Mouse (Mus musculus): ENCODE measurements around the gene Bpifb2. TPM values are rescaled to one million over a fixed set of nuclear protein-coding genes. Genes with fewer than 3 reads are reported as not detected.
A peak's percentile ranks its signal among the peaks of the same experiment; 100 is the strongest.
"Not testable (repeated sequence)": the region's sequence is repeated elsewhere in the genome, so short reads cannot be mapped to it uniquely, and the experiment has no call there.

Gene Bpifb2
- total RNA-seq (2021) = not detected
- long read RNA-seq, experiment 1 = 0 reads
- long read RNA-seq, experiment 2 = 0 reads

DNA sequence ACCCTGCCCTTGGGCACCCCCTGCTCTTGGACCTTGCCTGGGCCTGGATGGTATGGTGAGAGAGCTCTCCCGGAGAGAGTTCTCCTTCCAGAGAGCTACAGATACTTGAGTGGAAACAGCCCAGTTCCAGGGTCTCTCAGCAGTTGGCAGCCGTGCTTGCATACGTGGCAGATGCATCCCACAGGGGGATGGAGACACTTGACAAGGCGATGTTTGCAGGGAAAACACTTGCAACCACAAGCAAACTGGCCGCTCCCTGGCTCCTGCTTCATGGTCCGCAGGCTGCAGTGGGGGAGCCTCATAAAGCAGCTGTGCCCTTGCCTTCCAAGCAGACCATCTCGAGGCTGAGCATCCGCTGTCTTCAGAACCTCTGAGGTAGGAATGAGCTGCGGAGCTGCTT lies at the start of gene Bpifb2:
Gene Bpifb2, plus strand, starts transcription at position 301 of the 400 bp plus-strand sequence.
- DNase-seq = no peak

DNA sequence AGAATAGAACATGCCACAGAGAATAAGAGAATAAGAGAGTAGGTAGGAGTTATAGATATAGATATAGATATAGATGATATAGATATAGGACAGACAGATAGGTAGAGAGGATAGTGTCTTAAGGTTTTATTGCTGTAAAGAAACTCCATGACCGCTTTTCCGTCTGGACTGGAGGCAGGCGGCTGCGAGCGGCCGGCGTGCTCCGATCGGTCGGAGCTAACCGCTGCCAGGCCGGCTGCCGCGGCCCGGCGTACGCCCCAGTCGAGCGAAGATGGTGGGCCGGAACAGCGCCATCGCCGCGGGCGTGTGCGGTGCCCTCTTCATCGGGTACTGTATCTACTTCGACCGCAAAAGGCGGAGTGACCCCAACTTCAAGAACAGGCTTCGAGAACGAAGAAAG lies 48.9 kb upstream of the Bpifb2 start:
- DNase-seq = not testable (repeated sequence)

DNA sequence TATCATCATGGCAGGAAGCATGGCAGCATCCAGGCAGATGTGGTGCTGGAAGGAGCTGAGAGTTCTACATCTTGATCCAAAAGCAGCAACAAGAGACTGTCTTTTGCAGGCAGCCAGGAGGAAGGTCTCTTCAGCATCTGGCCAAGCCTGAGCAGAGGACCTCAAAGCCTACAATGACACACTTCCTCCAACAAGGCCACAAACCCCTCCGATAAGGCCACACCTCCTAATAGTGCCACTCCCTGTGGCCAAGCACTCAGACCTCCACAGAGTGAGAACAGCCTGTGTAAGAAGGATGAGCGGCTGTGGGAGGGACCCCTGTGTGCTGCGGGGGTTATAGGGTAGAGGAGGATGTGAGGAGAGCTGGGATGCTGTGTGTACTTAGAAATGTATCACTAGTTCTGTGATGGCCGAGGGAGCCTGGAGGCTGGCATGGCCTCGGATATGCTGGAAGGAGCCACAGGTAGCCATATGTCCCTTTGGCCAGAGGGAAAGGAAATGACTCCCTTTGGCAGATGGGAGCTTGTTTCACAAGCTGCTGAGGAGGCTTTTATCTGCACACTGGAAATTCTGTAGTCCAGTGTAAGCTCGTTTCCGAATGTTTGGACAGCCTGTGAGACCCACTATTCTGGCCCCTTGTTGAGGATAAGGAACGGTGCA lies 47.5 kb upstream of the Bpifb2 start:
- no peak for DNase-seq

GRCm38 (mm10) chr2:153828704-153829103 lies 46.1 kb upstream of the Bpifb2 start:
- no peak for DNase-seq

DNA sequence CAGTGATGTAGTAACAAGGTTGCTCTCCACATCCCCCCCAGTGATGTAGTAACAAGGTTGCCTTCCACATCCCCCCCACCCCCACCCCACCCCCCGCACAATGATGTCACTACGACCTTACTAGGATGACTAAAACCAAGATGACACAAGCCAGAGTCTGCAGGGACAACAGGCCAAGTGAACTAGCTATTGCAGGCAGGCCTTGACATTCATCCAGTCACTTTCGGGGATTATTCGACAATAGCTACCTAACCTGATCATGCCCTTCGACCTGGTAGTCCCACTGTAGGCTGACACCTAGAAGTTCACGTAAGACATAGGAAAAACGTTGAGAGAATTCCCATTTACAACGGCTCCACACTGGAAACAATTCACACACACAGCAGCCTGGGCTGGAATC lies 41.6 kb upstream of the Bpifb2 start:
- DNase-seq = no peak

GRCm38 (mm10) chr2:153842854-153843253 lies 32.0 kb upstream of the Bpifb2 start:
- no peak for DNase-seq

GRCm38 (mm10) chr2:153848389-153848788 lies 26.5 kb upstream of the Bpifb2 start:
- no peak for DNase-seq

- DNase-seq = no peak
These were observed 24.4 kb upstream of the Bpifb2 start for GRCm38 (mm10) chr2:153850351-153851029.

DNA sequence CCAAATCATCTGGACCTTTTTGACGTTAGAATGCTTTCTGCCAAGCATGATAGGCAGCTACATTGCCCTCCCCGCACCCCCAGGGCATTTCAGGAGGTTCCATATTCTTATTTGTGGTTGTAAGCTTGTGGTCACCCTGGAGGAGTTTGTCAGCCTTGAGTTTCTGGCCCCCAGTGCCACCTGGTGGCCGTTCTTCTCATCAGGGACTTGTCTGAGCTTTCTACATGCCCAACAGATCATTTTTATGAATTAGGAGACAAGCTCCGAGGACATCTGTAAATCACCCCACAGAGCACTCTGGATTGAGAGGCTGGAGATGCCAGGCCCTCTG lies 23.9 kb upstream of the Bpifb2 start:
- peak; percentile 56 for DNase-seq

DNA sequence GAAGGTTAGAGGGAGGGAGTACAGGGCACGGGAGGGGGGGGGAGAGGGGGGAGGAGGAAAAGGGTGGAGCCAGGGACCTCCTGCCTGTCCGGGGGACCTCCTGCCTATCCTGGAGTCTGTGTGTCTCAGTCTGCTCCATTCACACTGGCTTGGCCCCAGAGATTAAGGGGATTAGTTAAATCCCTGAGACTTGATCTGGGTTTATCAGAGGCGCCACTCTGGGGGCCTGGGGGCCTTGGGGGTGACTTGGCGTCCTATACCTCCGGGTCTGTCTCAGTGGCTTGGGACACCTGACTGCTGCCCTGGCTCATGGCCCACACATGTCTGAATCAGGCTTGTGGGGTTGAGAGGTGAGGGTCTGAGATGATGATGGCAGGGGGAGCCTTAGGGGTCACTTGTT lies 21.3 kb upstream of the Bpifb2 start:
- DNase-seq = no peak

GRCm38 (mm10) chr2:153859581-153859980 lies 15.3 kb upstream of the Bpifb2 start:
- DNase-seq = no peak

GRCm38 (mm10) chr2:153860315-153860714 lies 14.5 kb upstream of the Bpifb2 start:
- DNase-seq = no peak

DNA sequence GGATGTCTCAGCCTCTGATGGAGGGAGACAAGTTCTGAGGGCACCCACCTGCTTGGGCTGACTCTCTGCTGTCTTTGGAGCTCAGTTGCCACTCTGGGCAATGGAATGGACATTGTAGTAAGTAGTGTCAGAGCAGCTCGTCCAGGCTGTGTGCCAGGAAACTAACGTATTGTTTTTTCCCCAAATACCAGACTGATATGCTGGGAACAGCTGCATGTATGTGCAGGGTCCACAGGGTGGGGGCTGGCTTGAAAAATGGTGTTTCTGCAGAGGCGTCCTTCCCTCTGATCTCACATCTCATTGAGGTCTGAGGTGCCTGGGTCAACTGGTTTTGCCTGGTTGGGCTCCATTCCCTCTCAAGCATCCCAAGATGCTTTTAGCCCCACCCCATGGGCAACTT lies 14.1 kb upstream of the Bpifb2 start:
- no peak for DNase-seq

- no peak for DNase-seq
These were observed 12.9 kb upstream of the Bpifb2 start for GRCm38 (mm10) chr2:153861960-153862359.

DNA sequence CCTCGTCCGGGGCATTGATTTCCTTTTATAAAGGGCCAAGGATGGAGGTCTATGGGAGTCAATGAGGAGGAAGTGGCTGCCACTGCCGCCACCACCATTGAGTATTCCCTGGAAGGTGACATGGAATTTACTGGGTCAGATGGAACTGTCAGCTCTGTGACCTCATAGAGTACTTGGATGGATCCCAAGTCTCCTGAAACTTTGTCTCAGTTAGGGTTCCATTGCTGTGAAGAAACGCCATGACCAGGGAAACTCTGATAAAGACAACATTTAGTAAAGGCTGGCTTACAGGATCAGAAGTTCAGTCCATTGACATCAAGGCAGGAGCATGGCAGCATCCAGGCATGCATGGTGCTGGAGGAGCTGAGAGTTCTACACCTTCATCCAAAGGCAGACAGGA lies 3.9 kb upstream of the Bpifb2 start, which contains the start of gene Sun5:
Gene Sun5, minus strand, starts transcription at position 101 of the 400 bp plus-strand sequence.
- no peak for DNase-seq

DNA sequence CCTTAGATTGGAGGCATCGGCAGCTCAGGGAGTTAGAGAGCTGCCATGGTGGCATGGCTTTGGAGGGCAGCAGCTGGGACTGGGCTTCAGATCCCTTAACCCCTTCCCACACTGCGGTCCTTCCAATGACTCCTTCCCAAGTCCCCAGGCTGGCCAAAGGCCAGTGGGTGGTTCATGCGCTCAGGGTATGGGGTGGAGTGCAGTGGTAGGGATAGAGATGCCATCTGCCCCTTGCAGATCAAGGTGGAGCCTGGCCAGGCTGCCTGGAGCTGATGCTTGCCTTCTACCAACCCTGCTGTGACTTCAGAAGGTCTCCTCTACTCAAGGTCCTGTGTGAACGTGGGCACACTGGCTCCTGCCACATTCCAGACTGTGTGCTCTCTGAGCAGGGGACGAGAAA lies 24.3 kb downstream of the Bpifb2 start:
- DNase-seq = no peak

GRCm38 (mm10) chr2:153900088-153900487 lies 25.2 kb downstream of the Bpifb2 start, which contains the start of gene Bpifb6:
Bpifb6 (plus strand) TSS chr2:153900388.
- DNase-seq = no peak

- DNase-seq = no peak
These were observed 27.9 kb downstream of the Bpifb2 start for GRCm38 (mm10) chr2:153902726-153903125.

GRCm38 (mm10) chr2:153906626-153907025 lies 31.8 kb downstream of the Bpifb2 start:
- no peak for DNase-seq

GRCm38 (mm10) chr2:153914151-153914550 lies 39.3 kb downstream of the Bpifb2 start:
- peak; percentile 54 for DNase-seq

DNA sequence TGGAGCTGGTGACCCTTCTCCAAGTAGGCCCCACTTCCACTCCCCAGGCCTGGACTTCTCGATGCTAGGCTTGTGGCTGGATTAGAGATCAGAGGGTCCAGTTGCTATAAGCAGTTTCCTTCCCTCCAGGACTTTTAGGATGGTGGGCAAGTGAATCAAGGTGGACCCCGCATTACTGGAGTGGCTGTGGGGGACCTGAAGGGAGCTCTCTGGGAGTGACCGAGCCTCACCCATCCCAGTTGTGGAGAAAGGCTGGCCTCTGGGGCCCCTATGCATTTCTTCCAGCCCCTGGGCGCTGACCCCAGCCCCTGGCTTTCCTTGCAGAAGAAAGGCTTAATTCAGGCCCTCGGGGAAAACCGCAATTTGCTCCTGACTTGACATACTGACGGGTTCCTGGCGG lies 43.1 kb downstream of the Bpifb2 start, which contains the start of gene Bpifb3:
Gene Bpifb3, plus strand, starts transcription at position 301 of the 400 bp plus-strand sequence.
- DNase-seq = no peak

GRCm38 (mm10) chr2:153921246-153921645 lies 46.4 kb downstream of the Bpifb2 start:
- no peak for DNase-seq

- DNase-seq = peak; percentile 72
These were observed 55.1 kb downstream of the Bpifb2 start for GRCm38 (mm10) chr2:153929871-153930413.

DNA sequence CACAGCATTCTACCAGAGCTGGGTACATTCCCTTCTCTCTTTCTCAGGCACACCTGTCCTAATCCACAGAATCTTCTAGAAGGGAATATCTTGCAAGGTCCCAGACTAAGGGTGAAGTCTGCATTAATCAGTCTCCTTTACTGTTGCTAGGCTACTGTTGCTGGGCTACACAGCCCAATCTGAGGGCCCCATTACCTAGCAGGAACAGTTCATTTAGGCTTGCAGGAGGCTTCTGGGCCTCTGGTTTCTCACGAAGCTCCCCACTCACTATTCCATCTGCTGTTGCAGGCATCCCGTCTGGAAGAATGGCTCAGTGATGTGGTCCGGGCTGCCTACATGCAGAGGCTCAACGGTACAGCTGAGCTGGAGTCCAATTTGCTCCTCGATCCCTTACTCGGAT lies 56.3 kb downstream of the Bpifb2 start:
- no peak for DNase-seq

Data from gastrocnemius, postnatal 10 days (tissue).